Mouse (Mus musculus) urinary bladder, adult 2 months (tissue): ENCODE measurements around the gene Sprtn. TPM values are rescaled to one million over a fixed set of nuclear protein-coding genes. Genes with fewer than 3 reads are reported as not detected.

Experiments used
- DNase-seq: peaks from one replicate; pipeline ENCODE4 v3.0.0; 2022; ENCODE audit warnings: low spot score
- polyA plus RNA-seq: library from polyadenylated mRNA; depleted of rRNA; stranded (reverse); fragments of >200 nt; gene quantifications from 2 replicates; pipeline ENCODE4 v1.2.3, GENCODE M21; 2012; rRNA removed

Sprtn gene
- polyA plus RNA-seq, 1 experiment = 17.6 TPM

DNA sequence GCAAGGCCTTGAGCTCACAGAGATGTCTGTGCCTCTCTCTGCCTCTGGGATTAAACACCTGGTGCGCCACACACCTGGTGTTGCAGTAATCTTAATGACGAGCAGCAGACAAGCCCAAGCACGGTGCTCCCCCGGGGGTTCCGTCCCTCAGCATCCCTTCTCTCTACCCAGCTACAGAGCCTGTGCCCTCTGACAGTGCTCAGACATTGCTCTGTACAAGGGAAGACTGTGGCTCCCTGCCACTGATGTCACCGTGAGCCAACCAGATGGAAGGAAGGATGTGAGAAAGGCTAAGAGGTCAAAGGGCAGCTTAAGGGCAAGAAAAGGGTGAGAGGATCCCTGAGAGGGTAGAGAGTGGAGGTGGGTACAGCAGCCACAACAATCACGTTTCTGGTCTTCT is 46.7 kb downstream of the Sprtn start:
- DNase-seq = no peak

DNA sequence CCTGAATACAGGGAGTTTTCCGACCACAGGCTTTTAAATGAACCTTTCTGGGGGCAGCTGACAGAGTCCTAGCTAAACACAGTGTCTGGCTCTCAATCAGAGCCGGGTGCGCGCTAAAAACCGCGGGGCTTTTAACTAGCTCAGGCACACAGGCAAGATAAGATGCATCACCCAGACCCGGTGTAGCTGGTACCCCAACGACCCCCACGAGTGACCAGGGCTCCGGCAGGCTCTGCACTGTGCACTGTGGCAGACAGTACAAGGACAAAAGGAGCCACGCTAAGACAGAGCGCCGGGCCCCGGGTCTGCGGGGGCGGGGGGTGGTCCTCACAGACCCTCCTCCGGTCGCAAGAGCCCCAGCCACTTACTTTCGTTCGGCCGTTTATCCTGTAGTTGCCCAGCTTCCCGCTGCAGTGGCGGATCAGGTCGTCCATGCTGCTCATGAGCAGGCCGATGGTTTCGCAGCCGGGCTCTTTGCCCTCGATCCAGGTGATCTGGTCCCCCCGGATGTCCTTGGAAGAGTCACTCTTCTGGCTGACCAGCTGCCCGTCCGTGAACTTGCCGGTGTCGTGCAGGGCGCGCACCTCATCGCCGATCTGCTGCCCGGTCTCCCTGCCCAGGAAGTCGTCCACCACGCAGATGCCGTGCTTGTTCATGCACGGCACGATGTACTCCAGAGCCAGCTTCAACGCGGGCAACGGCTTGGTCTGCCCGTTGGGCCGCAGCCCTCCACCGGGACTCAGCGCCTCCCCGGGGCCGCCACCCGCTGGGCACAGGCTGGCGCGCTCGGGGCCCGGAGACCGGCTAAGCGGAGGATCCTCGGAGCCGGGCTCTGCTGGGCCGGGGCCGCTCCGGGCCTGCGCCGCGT is 50.4 kb downstream of the Sprtn start:
- peak; percentile 49 for DNase-seq

DNA sequence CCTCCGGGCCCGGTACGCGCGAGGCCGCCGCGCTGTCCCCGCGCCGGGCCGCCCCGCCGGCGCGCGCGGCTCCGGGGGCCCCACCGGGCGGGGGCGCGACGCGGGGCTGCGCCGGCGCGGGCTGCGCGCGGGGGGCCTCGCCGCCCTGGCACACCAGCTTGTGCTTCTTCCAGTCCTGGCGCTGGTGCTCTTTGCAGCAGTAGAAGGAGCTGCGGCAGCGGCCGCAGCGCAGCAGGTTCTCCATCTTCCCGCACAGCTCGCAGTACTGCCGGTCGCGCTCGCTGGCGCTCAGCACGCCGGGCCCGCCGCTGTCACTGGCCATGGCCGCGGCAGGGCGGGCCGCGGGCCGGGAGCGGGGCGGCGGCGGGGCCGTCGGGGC is 51.0 kb downstream of the Sprtn start:
- peak; percentile 48 for DNase-seq

- DNase-seq = peak; percentile 79
These were observed 51.8 kb downstream of the Sprtn start, which contains the start of gene Egln1 for GRCm38 (mm10) chr8:124949209-124950068. Gene Egln1, minus strand, starts transcription at chr8:124949324.

DNA sequence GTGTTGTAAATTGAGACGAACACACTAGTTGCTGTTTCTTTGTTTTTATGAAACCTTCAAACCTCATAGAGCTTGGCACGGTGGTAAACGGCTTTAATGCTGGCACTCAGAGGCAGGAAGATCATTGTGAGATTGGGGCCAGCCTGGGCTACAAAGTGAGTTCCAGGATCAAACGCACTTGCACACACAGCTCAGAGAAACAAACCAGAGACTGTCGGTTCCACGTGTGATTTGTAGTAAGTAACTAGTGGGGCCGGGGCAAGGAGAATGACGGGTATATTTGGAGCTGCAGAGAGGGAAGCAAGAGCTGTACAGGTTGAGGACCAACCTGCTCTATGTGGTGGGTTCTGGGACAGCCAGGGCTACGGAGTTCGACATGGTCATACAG is 52.4 kb downstream of the Sprtn start:
- DNase-seq = no peak

DNA sequence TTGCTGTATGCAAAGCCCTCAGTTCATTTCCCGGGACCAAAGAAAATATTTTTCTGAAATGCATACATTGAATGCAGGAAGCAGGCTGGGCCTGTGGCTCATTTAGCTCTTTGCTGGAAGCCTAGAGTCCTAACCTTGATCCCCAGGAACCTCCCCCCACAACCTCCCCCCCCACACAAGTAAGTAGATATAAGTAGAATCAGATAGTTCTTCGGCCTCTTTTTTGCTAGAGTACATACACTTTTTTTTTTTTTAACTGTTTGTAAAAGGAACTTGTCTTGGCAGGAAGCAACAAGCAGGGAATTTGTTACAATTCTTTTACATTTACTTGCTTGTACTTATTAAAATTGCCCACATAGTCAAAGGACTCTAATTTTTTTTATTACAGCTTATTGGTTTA is 53.2 kb downstream of the Sprtn start:
- DNase-seq = no peak

GRCm38 (mm10) chr8:124953188-124953587 is 55.5 kb downstream of the Sprtn start:
- no peak for DNase-seq

DNA sequence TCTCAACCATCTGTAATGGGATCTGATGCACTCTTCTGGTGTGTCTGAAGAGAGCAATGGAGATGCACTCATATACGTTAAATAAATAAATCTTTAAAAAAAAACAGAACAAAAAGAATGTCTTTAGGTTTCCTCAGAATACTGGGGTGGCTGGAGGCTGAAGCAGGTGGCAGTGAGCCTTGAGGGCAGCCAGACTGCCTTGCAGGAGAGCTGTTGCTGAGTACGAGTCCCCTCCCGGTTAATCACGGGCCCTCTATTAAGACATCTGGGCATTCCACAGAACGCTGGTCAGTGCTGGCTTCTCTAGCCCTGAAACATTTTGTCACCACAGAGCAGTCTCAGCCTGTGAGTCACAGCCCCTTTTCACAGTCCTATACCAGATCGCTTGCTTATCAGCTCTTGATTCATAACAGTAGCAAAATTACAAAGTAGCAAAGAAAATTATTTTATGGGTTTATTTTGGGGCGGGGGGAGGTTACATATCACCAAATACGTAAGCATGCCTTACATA is 56.9 kb downstream of the Sprtn start:
- no peak for DNase-seq

Other genes starting within 250 kb of the Sprtn start
- 42.1 and 45.9 TPM in 2 replicates for gene 2310022B05Rik, start 234.5 kb upstream of the Sprtn start, polyA plus RNA-seq
- gene Ttc13, start 175.9 kb upstream of the Sprtn start, polyA plus RNA-seq = 18.2 and 19.1 TPM in 2 replicates
- 11.7 and 15.4 TPM in 2 replicates for gene Arv1, start 175.7 kb upstream of the Sprtn start, polyA plus RNA-seq
- 1.1 and 1.5 TPM in 2 replicates for gene Fam89a, start 146.1 kb upstream of the Sprtn start, polyA plus RNA-seq
- 0.08 and 0.10 TPM in 2 replicates for gene Trim67, start 104.8 kb upstream of the Sprtn start, polyA plus RNA-seq
- 91.4 and 95.2 TPM in 2 replicates for gene Gnpat, start 34.9 kb upstream of the Sprtn start, polyA plus RNA-seq
- gene 2810004N23Rik, start 34.8 kb upstream of the Sprtn start, polyA plus RNA-seq = 23.5 and 25.7 TPM in 2 replicates
- gene Exoc8, start 181 bp upstream of the Sprtn start, polyA plus RNA-seq = 12.2 and 13.9 TPM in 2 replicates
- gene Egln1, start 51.4 kb downstream of the Sprtn start, polyA plus RNA-seq = 33.5 and 43.6 TPM in 2 replicates
- gene Tsnax, start 115.1 kb downstream of the Sprtn start, polyA plus RNA-seq = 94.6 and 98.2 TPM in 2 replicates
- 0.84 and 0.91 TPM in 2 replicates for gene Disc1, start 156.3 kb downstream of the Sprtn start, polyA plus RNA-seq